Mouse (Mus musculus) spleen, adult 2 months (tissue): Measurements from ENCODE around the gene 4933406M09Rik.

ENCODE experiments used
- CTCF ChIP-seq: fragments of 200-500 bp; IDR thresholded peaks from 2 replicates; pipeline ENCODE4 v1.5.1; 2011; ENCODE audit warnings: mild to moderate bottlenecking, inconsistent platforms; ENCODE audit not compliant: insufficient read depth, insufficient read length, insufficient replicate concordance; ENCODE audit errors: extremely low read depth
- POLR2A ChIP-seq: fragments of 200-500 bp; IDR thresholded peaks from 2 replicates; pipeline ENCODE4 v1.6.1; 2011; ENCODE audit warnings: low read depth, low read length, inconsistent platforms

GRCm38 (mm10) chr1:134357461-134357860 is 28.3 kb upstream of the 4933406M09Rik start:
- TF ChIP-seq POLR2A = no peak
- no peak for TF ChIP-seq CTCF
